Mouse (Mus musculus) NIH3T3 (cell line): Measurements from ENCODE around the gene Nrsn2.

ENCODE experiments used
- DNase-seq: peaks from one replicate; pipeline ENCODE4 v3.0.0-alpha.2; 2012; ENCODE audit warnings: low read depth

The Nrsn2 gene

GRCm38 (mm10) chr2:152343329-152344213 is 32.9 kb downstream of the Nrsn2 start, which contains the start of gene Trib3:
TSS of gene Trib3 (minus strand) at chr2:152344032.
- peak; percentile 95 for DNase-seq

GRCm38 (mm10) chr2:152339631-152340179 is 36.7 kb downstream of the Nrsn2 start:
- DNase-seq, result no peak

GRCm38 (mm10) chr2:152338319-152338718 is 38.1 kb downstream of the Nrsn2 start:
- DNase-seq, result no peak

GRCm38 (mm10) chr2:152337591-152338212 is 38.7 kb downstream of the Nrsn2 start:
- DNase-seq, result no peak

GRCm38 (mm10) chr2:152336856-152337255 is 39.6 kb downstream of the Nrsn2 start:
- DNase-seq, result no peak

- DNase-seq, result peak; percentile 60
Measured at GRCm38 (mm10) chr2:152335289-152335820, 41.1 kb downstream of the Nrsn2 start.

- DNase-seq, result no peak
Measured at GRCm38 (mm10) chr2:152333345-152334006, 43.0 kb downstream of the Nrsn2 start.

- DNase-seq, result peak; percentile 93
Measured at GRCm38 (mm10) chr2:152332101-152332825, 44.2 kb downstream of the Nrsn2 start, which contains the start of gene Rbck1. TSS of gene Rbck1 (minus strand) at chr2:152332653.

- DNase-seq, result no peak
Measured at GRCm38 (mm10) chr2:152330858-152331423, 45.5 kb downstream of the Nrsn2 start.

- DNase-seq, result no peak
Measured at GRCm38 (mm10) chr2:152327980-152328379, 48.5 kb downstream of the Nrsn2 start.

- peak; percentile 87 for DNase-seq
Measured at GRCm38 (mm10) chr2:152326654-152327053, 49.8 kb downstream of the Nrsn2 start.

- DNase-seq, result no peak
Measured at GRCm38 (mm10) chr2:152326157-152326556, 50.3 kb downstream of the Nrsn2 start.

GRCm38 (mm10) chr2:152324842-152325241 is 51.6 kb downstream of the Nrsn2 start:
- DNase-seq, result no peak

GRCm38 (mm10) chr2:152323971-152324370 is 52.5 kb downstream of the Nrsn2 start:
- DNase-seq, result no peak

GRCm38 (mm10) chr2:152322198-152322597 is 54.2 kb downstream of the Nrsn2 start:
- no peak for DNase-seq

- no peak for DNase-seq
Measured at GRCm38 (mm10) chr2:152321558-152321957, 54.9 kb downstream of the Nrsn2 start.
